Mouse (Mus musculus): ENCODE measurements around the gene Ext2.

The Ext2 gene

DNA sequence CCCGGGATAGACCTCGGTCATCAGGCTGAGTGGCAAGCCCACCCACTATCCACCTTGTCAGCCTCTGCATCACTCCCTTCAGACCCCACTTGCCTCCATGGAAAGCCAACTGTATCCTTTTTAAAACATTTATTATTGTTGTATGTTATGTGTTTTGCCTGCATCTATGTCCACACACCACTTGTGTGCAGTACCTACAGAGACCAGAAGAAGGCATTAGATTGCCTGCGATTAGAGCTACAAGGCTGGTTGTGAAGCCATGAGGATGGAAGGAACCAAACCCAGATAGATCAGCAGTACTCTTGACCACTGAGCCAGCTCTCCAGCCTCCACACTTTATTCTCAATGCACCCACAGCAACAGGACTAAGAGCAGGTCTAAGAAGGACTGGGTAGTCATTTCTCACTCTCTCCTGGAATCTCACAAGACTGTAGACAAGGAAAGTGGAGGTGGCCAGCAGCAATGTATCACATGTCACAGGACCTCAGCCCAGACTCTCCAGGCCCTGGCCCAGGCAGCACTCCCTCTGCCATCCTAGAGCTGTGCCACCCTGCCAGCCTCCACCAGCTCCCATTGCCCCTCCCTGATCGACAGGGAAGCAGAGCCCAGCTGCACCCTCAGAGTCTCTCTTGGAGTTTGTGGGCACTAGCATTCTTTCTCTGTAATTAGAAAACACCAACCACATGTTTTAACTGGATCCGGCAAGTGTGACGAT is 15.7 kb downstream of the Ext2 start:
- peak in 1 of 2 experiments; percentile 54 for DNase-seq

DNA sequence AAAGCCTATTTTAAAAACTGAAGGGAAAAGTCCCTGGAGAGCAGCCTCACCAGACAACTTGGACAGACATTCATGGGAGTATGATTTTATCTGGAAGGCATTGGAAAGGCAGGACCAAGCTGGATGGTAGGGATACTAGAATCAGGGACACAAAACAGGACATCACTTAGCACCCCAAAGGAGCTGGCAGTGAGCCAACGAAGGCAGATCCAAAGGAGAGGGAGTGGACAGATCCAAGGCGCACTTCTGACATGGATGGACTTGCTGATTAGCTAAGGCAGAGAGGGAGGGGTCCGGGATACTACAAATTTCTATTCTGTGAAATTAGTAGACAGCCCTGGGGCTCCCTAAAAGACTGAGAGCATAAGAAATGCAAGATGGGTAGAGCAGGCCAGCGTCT is 16.8 kb downstream of the Ext2 start:
- DNase-seq, result no peak

DNA sequence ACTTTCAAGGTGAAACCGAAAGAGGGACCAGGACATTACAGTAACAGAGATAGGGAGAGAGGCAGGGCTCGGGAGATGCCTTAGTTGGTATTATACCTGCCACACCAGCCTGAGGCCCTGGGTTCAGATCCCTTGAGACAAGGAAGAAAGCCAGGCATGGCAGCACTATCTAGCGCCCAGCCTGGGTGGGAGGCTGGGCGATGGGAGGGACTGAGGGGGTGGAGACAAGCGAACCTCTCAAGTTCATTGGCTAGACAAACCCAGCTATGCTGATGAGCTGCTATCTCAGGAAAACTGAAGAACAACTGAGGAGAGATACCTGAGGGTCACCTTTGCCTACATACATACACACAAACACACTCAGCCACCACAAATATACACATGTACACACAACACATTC is 17.3 kb downstream of the Ext2 start:
- DNase-seq, result no peak

DNA sequence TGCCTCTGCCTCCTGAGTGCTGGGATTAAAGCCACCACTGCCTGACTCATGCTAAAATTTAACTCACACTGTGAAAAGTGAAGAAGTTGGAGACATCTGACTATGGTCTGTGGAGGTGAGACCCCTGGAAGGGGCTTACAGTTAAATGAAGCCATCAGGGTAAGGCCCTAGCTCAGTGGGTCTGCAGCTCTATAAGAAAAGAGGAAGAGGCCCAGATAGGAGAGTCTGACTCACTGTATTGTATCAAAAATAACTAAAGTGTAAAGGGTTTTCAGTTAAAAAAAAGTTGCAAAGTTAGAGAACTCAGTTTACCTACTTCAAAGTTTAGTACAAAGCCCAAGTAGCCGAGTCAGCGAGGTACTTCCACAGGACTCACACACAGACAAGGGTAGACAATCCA is 19.4 kb downstream of the Ext2 start:
- no peak for DNase-seq

DNA sequence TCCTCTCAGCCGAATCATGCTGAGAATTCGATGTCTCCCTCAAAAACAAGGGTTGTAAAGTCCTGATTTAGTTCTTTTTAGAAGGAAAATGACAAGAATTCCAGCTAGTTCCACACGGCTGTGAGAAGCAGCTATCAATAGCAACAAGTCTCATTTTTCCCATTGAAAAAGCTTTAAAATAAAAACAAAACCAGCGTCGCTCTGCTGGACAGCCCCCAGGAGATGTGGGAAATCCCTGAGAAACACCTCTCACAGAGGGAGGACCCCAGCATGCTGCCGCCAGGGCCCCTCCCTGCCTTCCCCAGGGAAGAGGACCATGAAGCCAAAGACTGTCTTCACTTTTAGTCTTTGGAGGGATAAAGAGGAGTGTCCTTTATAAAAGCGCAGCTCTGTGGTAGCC is 21.3 kb downstream of the Ext2 start:
- DNase-seq, result no peak

DNA sequence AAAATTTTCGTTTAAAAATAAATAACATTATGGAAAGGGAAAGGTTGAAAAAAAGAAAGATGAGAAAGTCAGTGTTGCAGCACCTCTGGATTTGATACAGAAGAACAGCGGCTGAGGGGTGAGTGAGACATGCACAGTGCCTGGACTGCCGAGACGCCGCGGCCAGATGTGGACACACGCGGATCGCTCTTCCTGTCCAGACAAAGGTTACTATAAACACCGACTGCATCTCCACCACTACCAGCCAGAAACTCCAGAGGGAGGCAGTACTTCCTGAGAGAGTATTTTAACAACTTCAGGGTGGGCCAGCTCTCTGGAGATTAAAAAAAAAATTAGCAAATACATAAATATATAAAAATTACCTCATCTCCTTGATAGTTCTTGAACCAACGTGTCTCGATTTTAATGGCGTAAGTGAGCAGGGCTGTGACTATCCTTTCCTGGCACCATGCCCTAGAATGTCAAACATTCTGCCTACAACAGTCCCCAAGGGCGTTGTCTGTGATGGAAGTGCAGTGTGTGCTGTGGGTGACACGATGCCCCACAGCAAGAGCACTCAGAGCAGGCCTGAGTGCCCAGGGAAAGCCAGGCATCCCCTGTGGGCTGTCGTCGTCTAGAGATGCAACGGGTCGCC is 25.1 kb downstream of the Ext2 start:
- no peak for DNase-seq

DNA sequence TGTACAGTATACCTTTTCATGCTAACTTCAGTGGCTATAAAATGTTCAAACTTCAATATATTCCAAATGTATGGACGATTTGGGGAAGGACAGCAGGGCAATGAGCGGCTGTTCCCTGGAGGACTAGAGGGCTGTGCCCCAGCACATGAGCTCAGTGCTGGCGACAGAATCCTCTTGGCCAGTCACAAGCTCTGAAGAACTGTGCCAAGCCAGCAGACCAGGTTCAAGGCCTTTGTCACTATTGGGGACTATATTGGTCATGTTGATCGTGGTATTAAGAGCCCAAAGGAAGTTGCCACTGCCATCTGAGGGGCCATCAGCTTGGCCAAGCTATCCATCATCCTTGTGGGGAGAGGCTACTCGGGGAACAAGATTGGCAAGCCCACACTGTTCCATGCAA is 28.0 kb downstream of the Ext2 start:
- peak; percentile 50 to 62 for DNase-seq

DNA sequence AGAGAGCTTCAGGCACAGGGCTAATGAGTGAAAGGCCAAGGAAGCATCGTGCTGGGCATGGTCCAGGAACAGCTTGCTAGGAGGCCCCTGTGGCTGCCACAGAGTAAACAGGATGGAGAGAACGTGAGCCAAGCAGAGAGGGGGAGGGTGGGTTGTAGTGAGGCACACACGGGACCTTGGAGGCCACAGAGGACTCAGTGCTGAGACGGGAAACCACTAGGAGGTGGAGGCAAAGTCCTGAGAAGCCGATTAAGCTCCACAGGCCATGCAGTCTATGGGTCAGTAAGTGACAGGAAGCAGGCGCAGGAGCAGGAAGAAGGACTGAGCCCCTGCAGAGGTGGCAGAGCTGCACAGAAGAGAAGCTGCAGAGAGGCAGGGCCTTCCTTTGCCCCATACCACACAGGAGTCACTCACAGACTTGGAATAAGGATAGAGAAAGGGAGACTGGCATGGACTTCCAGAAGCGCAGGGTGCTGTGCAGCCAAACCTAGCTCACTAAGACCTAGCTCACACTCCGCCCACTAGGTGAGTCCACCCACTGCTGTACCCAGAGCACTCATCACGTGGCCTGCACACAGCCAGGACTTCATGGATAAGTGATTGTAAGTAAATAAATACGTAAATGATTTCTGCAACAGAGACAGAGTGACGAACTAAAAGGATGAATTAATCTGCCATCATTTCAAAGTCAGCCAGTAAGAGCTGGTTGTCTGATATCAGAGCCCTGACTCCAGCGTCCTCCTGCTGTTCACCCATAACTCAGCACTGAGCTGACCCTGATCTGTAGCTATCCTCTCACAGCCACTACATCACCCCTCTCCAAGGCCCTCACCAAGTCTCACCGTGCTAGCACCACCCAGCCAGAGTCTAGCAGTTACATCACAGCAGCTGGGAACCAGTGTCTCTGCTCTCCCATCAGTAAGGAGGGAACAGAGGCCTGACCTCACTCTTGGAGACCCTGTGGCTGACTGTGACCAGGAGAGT is 30.6 kb downstream of the Ext2 start:
- DNase-seq, result peak; percentile 93 to 95

DNA sequence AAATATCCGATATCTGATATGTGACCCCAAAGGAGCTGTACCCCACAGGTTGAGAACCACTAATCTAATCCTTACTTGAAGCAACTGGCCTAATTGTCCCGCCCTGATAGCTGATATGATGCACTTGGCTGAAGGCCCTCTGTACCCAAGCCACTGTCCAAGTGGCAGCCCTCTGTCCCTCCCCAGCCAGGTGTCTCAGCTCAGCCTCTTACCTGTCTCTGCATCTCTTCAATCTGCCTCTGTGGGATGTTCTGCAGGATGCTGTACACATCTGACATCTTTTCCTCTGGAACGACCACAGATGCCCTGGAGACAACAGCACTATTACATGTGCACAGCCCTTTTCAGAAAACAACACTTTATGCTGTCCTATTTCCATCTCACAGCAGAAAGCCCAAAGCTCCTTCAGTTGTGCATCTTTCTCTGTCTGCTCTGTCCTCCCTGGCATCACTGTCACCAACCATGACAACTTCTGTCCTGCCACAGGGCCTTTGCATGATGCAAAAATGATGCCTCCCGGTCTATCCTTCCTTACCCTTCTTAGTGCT is 31.5 kb downstream of the Ext2 start:
- peak; percentile 53 to 58 for DNase-seq

DNA sequence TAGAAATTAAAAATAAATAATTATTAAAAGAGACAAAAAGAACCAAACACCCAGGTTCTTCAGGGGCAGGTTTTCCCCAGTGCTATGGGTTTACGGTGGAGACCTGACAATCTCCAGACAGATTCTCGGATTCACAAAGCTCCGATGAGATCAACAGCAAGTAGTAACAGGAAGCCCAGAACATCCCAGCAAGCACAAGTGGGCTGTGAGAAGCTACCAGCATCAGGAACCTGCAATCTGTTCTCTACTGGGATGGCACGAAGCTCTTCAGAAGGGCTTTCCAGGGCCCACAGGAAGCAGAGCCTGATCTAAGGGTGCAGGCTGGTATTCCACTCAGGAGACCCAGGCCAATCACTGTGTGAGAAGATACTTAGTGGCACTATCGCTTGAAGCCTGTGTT is 33.8 kb downstream of the Ext2 start:
- DNase-seq, result no peak

DNA sequence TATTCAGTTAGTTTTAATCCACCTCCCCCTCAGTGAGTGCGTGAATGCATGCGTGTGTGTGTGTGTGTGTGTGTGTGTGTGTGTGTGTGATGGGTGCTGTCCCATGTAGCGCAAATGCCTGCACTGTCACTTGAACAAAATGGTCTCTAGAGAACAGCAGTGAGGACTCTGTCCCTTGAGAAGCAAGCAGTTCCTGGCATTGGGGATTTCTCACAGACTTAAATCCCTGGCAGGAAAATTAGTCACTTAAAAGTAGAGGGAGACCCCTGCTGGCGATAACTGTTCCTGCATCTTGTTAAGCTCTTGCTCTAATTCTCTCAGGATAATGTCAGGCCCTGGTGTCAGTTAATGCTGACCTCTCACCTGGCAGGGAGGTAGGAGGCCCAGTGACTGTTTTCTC is 36.2 kb downstream of the Ext2 start:
- DNase-seq, result peak; percentile 90 to 93

DNA sequence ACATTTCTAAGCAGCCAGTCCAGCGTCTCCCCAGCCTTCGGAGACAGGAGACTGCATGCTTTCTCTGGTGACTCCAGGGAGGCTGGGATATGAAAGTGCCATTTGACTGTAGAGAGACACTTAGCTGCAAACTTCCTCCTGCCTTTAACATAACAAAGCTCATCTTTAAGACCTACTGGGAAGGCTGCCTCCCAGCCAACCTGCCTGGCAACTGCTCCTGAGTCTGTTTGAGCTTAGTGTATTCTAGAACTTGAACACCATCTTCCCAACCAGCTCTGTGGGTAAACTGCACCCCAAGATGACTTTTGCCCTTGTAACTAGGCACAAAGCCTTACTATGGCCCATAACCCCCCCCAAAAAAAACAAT is 37.0 kb downstream of the Ext2 start:
- no peak for DNase-seq

DNA sequence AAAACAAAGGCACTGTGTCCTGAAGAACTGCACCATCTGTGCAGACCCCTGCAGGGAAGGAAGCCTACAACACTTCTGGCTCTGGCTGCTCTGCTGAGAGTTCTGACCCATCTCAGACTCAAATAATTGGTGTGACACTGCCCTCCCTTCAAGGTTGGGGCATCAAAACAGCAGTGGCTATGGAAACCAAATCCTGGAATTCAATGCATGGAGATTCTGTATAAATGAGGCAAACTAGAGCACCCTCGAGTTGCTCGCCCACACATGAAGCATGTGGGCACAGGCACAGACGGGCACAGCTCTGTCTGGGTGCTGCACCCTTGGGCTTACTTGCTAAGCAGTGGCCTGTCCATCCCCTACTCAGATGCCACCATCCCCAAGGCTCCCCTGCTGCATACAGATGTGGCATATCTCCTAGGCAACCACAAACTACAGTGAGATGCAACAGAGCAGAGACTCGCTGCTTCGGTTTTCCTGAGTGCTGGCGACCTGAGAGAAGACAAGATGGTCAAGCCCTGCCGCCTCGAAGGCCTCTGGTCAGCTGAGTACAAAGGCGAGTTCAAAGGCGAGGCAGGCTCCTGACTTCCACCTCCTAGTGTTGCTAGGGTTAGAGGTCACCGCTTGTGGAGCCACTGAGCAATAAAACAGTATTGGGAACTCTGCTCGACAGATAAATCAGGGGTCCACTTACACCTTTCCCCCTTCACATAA is 37.5 kb downstream of the Ext2 start:
- peak; percentile 62 to 74 for DNase-seq

DNA sequence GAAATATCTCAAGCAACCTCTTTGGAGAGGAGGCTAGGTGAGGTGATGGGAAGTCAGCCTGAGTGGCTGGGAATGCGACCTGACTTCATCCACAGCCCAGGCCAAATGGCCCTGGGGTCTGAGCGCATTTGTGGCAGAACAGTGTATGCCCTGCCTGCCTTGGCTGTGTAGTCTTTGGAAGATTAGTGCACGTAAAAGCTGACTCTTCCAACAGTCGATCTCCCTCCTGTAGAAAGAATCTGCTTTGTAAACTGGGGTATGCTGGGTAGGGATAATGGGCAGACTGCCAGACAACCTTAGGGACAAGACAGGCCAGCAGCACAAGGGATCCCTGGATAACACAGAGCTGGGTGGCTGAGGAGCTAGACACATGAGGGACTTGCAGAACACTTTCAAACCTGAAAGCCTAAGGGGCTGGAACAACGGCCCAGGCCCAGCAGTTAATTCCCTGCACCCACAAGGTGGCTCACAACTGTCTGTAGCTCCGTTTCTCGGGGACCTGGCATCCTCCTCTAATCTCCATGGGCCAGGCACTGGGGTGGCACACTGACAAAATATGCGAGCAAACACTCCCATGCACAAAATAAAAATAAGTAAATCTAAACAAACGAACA is 38.3 kb downstream of the Ext2 start:
- peak; percentile 63 to 67 for DNase-seq

DNA sequence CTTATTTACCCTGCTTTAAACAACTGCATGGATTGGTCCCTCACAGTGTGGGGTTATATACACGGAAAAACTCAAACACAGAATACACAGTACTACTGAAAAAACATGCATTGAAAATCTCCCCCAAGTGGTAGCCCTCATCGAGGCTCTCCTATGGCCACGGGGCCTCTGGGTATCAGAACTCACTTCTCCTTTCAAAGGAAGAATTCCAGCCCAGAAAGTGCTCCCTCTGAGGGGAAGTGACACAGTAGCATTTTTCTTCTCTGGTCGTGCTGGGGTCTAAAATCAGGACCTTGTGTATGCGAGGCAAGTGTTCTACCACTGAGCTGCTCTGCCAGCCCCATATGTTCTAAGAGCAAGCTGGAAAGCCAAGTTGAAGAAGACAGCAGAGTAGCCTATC is 39.7 kb downstream of the Ext2 start:
- no peak for DNase-seq

DNA sequence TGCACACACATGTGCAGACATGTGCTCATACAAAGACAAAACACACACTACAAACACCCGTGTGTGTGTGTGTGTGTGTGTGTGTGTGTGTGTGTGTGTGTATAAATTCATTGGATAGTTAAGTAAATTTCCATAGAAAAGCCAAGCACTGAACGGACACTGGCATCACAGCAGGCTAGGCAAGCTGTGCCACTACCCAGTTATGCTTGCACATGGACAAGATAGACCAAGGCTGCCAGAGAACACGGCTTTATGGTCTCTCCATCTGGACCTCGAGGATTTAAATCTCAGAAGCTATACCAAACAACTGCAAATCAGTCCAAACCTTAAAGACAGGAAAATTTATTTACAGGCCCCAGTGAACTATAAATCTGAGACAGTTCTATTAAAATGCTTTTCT is 40.2 kb downstream of the Ext2 start:
- DNase-seq, result peak; percentile 46 to 63

DNA sequence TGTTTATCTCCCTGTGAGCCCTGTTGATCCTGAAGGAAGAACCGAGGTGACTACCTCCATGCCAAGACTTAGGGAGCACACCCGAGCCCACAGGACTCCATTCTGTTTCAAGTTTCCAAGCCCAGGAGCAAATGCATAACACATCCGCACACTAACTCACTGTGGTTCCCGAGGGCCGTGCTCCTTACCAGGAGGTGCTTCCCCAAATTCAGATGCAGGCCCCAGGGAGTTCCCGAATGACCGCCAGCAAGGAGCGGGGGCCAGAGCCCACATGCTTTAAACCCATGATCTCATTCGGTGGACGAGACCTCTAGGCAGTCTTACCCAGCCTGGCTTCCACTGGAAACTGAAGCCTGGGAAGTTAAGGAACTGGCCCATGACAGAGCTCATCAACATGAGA is 41.8 kb downstream of the Ext2 start:
- no peak for DNase-seq

DNA sequence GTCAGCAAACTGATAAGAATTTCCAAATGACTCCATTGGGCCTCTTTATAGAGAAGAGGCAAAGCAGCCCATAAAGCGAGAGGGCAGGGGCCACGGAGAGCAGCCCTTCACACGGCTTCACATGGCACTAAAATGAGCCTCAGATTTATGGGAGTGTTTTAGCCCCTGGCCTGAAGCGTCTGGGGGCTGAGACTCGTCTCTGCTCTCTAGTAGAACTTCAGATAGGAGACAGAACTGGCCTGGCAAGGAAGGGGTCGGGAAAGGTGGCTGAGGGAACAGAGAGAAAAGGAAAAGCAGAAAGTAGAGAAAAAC is 42.5 kb downstream of the Ext2 start:
- no peak for DNase-seq

DNA sequence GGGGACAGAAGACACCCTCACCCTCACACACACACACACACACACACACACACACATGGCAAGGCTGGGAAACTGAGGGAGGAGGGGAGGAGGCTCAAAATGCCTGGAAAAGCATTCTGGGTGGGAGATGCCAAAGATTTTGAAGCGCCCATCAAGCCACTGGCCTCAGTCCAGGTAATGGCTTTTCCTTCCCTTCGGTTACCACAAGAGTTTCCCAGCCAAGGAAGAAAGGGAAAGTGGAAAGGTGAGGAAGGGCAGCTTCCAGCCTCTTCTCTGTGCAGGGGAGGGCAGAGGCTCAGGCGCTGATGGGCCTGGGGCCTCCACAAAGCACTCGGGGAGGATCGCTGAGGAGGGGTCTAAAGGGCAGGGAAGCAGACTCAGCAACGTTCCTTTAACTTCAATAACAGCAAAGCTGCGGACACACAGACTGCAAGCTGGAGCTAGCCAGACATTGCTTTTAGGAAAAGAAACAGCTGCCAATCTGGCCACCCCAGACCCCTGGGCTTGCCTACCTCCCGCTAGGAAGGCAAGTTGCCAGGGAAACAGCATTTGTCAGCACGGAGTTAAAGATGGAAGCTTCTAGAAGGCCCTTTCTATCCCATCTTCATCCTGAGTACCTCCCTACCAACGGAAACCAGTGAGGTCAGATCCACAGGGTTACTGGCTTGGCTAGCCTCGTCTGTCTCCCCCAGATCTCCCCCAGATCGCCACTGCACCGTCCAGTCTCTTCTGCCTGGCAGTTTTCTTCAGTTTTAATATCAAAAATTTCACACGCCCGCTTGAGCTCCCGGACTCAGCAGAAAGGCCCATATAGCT is 43.1 kb downstream of the Ext2 start:
- DNase-seq, result peak; percentile 74 to 84

DNA sequence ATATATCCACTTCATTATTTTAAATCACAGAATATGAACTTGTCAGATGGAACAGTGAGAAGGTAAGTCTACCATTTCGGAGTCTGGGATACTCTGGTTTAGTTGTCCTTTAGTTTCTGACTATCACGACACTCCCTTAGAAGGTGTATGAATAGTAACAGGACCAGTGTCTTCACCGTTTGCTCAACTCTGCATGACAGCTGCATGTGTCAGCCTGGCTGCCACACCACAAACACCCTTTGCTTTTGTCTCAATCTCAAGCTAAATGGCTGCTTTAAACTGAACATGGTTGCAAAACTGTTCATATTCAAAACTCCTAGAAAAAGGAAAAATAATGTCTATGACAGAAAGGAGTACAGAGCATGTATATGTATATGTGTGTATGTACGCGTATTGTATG is 43.8 kb downstream of the Ext2 start:
- DNase-seq, result no peak

DNA sequence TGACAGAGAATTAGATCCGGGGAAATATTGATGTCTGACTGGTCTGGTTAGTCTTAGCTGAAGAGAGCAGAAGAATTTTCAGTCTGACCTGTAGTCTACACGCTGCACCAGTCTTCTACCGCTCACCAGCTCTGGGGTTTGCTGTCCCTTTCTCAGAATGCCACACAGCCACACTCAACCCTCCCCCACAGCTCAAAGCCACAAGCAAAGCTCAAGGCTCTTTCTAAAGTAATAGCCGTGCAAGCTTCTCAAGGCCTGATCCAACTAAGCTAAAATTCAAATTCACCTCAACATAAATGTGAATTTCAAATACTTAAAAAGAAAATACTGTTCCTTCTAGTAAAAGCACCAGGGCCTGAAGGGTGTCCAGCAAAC is 45.3 kb downstream of the Ext2 start:
- DNase-seq, result no peak

Measured in cerebellum, postnatal 10 days (tissue).